Mouse (Mus musculus): ENCODE data around the gene Hint2. TPM values are rescaled to one million over a fixed set of nuclear protein-coding genes. Genes with fewer than 3 reads are reported as not detected.

Gene Hint2
- total and polyA plus RNA-seq, 3 experiments = 6.4 to 27.9 (median 17.8) TPM

DNA sequence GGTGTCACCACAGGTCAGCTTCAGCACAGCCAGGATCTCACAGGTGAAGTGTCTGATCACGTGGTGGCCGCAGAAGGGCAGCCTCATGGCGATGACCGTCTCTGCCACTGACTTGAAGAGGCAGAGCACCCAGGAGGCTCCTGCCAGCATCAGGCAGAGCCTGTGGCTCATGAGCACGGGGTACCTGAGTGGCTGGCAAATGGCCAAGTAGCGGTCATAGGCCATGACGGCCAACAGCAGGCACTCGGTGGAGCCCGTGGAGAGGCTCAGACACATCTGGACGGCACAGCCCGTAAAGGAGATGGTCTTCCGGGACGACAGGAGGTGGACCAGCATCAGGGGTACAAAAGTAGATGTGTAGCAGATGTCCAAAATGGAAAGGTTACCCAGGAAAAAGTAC lies 49.7 kb upstream of the Hint2 start:
- H3K9me3 ChIP-seq (replicated peaks; ENCODE audit: low read length) = no peaks in the 10 kb centered on the region
- TF ChIP-seq RCOR1 (conservative IDR thresholded peaks at IDR 0.05; ENCODE audit: low read depth, low read length) (no peak), TCF12 (IDR thresholded peaks at IDR 0.05; ENCODE audit: low read depth, low read length) (no peak), KAT2A (IDR thresholded peaks at IDR 0.05; ENCODE audit: insufficient replicate concordance, low read length) (no peak), CHD1 (IDR thresholded peaks at IDR 0.05; ENCODE audit: low read depth, low read length) (no peak), E2F4 (IDR thresholded peaks at IDR 0.05; ENCODE audit: insufficient replicate concordance, low read depth, low read length) (no peak), SIN3A (IDR thresholded peaks at IDR 0.05; ENCODE audit: low read length) (no peak), PAX5 (IDR thresholded peaks at IDR 0.05; ENCODE audit: low read length) (no peak), ZNF384 (IDR thresholded peaks at IDR 0.05; ENCODE audit: low read depth, low read length) (no peak), POLR2AphosphoS2 (IDR thresholded peaks at IDR 0.05; ENCODE audit: low read depth, low read length) (no peak), ZKSCAN1 (IDR thresholded peaks at IDR 0.05; ENCODE audit: borderline replicate concordance, low read depth, low read length) (no peak), IRF4 (IDR thresholded peaks at IDR 0.05; ENCODE audit: low read depth, low read length) (no peak), MYC (IDR thresholded peaks at IDR 0.05; ENCODE audit: low read depth, low read length) (no peak), CTCF (conservative IDR thresholded peaks at IDR 0.05 in 1 of 2, IDR thresholded peaks at IDR 0.05 in 1 of 2; ENCODE audit: low read depth in 2 of 2, low read length in 2 of 2) (no peak), GABPA (IDR thresholded peaks at IDR 0.05; ENCODE audit: insufficient replicate concordance, low read depth, low read length) (no peak), NELFE (IDR thresholded peaks at IDR 0.05; ENCODE audit: low read depth, low read length) (no peak)
- no peak for DNase-seq (ENCODE audit: extremely low read depth)
- no peak overlapping the region for H3K9ac ChIP-seq (ENCODE audit: insufficient read depth, low read depth)
- no peaks in the 10 kb centered on the region for H3K36me3 ChIP-seq (replicated peaks in 1 of 2; ENCODE audit: control insufficient read depth in 1 of 2, insufficient read depth in 1 of 2, low read length in 1 of 2)
- in situ Hi-C loops (cut with MboI; ENCODE audit: low pct_ligation_motif_present, low pct_unique_long_range_greater_than_20kb, low sequenced_read_pairs) = no loop called here
- H3K27me3 ChIP-seq (replicated peaks) = peaks cover 93% of the 10 kb centered on the region
- H3K4me2 ChIP-seq (ENCODE audit: insufficient read depth, low read depth, poor library complexity, severe bottlenecking) = no peak overlapping the region
- H3K27ac ChIP-seq (ENCODE audit: insufficient read depth, low read depth) = no peak overlapping the region
- no peaks in the 10 kb centered on the region for H3K79me2 ChIP-seq (replicated peaks; ENCODE audit: control insufficient read depth, extremely low read depth, insufficient read depth, poor library complexity, severe bottlenecking)
- no peaks in the 10 kb centered on the region for H3K4me1 ChIP-seq (ENCODE audit: control insufficient read depth in 1 of 2, insufficient read depth in 2 of 2)
- H3K4me3 ChIP-seq (replicated peaks in 1 of 3; ENCODE audit: low read depth in 2 of 3, low read length in 2 of 3, poor library complexity in 1 of 3) = no peak overlapping the region
- dilution Hi-C loops (cut with MboI; ENCODE audit: extremely low pct_ligation_motif_present, extremely low pct_unique_long_range_greater_than_20kb, low sequenced_read_pairs) = no loop called here

DNA sequence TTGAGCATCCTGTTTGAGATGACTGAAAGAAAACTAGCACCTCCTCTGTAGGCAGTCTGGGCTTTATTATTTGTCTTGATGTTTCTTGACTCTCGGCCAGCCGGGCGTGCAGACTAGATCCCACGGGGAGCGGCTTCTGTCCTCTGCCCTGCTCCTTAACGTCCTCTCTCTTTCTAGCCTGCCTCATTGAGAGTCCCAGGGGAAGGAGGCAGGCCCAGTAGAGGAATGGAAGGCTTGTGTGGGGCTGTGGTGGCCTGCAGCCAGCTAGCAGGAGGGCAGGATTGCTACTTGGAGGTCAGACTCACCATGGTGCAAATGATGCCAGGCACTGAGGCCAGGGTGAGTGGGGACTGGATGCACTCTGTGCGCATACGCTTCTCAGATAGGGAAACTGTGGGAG lies 47.6 kb upstream of the Hint2 start:
- dilution Hi-C loops (cut with MboI; ENCODE audit: extremely low pct_ligation_motif_present, extremely low pct_unique_long_range_greater_than_20kb, low sequenced_read_pairs) = no loop called here

More for the DNA sequence above, 47.6 kb upstream of the Hint2 start:
- DNase-seq (ENCODE audit: extremely low read depth) = no peak
- TF ChIP-seq HCFC1 (IDR thresholded peaks at IDR 0.05; ENCODE audit: low read depth, low read length) (no peak), SMC3 (IDR thresholded peaks at IDR 0.05; ENCODE audit: low read depth, low read length) (no peak), TCF12 (IDR thresholded peaks at IDR 0.05; ENCODE audit: low read depth, low read length) (no peak), EP300 (IDR thresholded peaks at IDR 0.05; ENCODE audit: low read length) (no peak), ETS1 (conservative IDR thresholded peaks at IDR 0.05; ENCODE audit: low read depth, low read length) (no peak), CHD2 (IDR thresholded peaks at IDR 0.05; ENCODE audit: low read length) (no peak), TBP (conservative IDR thresholded peaks at IDR 0.05; ENCODE audit: low read depth, low read length) (no peak), CTCF (conservative IDR thresholded peaks at IDR 0.05 in 1 of 2, IDR thresholded peaks at IDR 0.05 in 1 of 2; ENCODE audit: low read depth in 2 of 2, low read length in 2 of 2) (no peak)
- no peak overlapping the region for H3K27ac ChIP-seq (ENCODE audit: insufficient read depth, low read depth)
- no peaks in the 10 kb centered on the region for H3K79me2 ChIP-seq (replicated peaks; ENCODE audit: control insufficient read depth, extremely low read depth, insufficient read depth, poor library complexity, severe bottlenecking)
- no peaks in the 10 kb centered on the region for H3K36me3 ChIP-seq (replicated peaks in 1 of 2; ENCODE audit: control insufficient read depth in 1 of 2, insufficient read depth in 1 of 2, low read length in 1 of 2)
- no peak overlapping the region for H3K4me3 ChIP-seq (replicated peaks in 1 of 3; ENCODE audit: low read depth in 2 of 3, low read length in 2 of 3, poor library complexity in 1 of 3)
- in situ Hi-C loops (cut with MboI; ENCODE audit: low pct_ligation_motif_present, low pct_unique_long_range_greater_than_20kb, low sequenced_read_pairs) = no loop called here
- H3K4me2 ChIP-seq (ENCODE audit: insufficient read depth, low read depth, poor library complexity, severe bottlenecking) = no peak overlapping the region
- no peak overlapping the region for H3K9ac ChIP-seq (ENCODE audit: insufficient read depth, low read depth)
- no peaks in the 10 kb centered on the region for H3K4me1 ChIP-seq (ENCODE audit: control insufficient read depth in 1 of 2, insufficient read depth in 2 of 2)
- no peaks in the 10 kb centered on the region for H3K9me3 ChIP-seq (replicated peaks; ENCODE audit: low read length)
- peaks cover 94% of the 10 kb centered on the region for H3K27me3 ChIP-seq (replicated peaks)

Data from CH12.LX (cell line).